Mouse (Mus musculus): Measurements from ENCODE around the gene Adra1d.

DNA sequence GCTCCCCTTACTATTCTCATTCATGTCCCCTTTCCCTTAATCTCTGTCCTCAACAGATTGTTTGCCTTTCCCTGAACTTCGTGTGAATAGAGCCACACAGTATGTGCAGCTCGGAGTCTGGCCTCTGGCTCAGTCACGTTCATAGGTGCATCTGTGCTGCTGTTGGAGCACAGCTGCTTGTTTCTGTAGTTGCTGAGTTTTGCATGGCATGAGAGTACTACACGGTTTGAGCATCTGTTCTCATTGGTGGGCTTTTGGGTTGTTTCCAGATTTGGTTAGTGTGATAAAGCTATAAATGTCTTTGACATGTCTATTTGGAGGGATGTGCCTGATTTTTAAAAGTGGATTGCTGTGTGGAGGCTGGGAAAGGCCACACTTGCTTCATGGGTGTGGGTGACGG, 51.6 kb downstream of the Adra1d start:
- no peak for TF ChIP-seq POLR2A (IDR thresholded peaks at IDR 0.05; ENCODE audit: insufficient read depth, low read depth, low read length)
- no peak for TF ChIP-seq EP300 (IDR thresholded peaks at IDR 0.05; ENCODE audit: insufficient read depth, low read depth, low read length)
- no peak for TF ChIP-seq CTCF (IDR thresholded peaks at IDR 0.05)
